Mouse (Mus musculus) bone marrow, adult 2 months (tissue): Measurements from ENCODE around the gene Magi2.

Experiments
- CTCF ChIP-seq: fragments of 200-500 bp; IDR thresholded peaks from 2 replicates; pipeline ENCODE4 v1.5.1; 2011; ENCODE audit warnings: low read length, control low read depth; ENCODE audit not compliant: control insufficient read depth, insufficient read depth
- POLR2A ChIP-seq: fragments of 200-500 bp; IDR thresholded peaks from 2 replicates; pipeline ENCODE4 v1.6.1; 2011; ENCODE audit warnings: low read depth, mild to moderate bottlenecking, control low read depth, low read length, borderline replicate concordance; ENCODE audit not compliant: control insufficient read depth

DNA sequence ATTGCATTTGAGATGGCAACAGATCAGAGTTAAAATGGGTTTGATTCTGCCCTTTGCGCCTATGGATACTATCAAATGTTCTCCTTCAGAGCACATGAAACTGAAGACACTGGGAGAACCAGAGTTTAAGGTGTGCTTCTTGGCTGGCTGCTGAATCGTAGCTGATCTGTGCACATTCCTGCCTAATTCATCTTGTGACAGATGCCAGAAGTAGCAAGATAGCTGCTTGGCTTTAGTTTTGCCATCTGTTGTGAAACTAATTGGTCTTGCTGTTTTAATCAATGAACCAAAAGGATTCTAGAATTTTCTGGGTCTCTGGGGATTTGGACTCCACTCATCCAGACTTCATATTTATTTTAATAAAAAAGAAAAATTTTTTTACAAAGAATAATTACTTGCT is 553.2 kb downstream of the Magi2 start:
- no peak for TF ChIP-seq CTCF
- TF ChIP-seq POLR2A = no peak
